Mouse (Mus musculus): Measurements from ENCODE around the gene Ap1s3.

DNA sequence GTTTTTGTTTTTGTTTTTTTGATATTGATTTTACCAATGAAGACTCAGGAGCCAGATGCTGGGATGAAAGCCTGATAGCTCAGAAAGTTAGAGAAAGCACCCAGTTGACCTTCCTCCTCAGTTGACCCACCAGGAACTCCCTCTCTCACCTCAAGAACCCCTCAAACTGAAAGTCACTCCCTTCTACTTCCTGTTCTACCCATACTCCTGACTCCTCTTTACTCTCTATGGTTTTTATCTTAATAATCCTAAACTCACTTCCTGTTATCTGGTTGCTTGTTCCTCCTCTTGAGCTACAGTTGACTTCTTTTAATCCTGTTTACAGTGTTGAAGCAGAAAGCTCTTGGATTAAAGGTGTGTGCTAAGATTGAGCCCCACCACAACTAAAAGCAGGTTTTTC is 12.3 kb upstream of the Ap1s3 start:
- TF ChIP-seq CTCF (IDR thresholded peaks at IDR 0.05; ENCODE audit: extremely low read depth, insufficient read length, insufficient replicate concordance, low read depth, low read length) (no peak), POLR2A (IDR thresholded peaks at IDR 0.05; ENCODE audit: low read depth, low read length) (no peak)
